Mouse (Mus musculus) embryonic facial prominence, embryonic 14.5 days (tissue): ENCODE data around the gene Ccdc124. TPM values are rescaled to one million over a fixed set of nuclear protein-coding genes. Genes with fewer than 3 reads are reported as not detected.

Experiments
- ATAC-seq: fragments of 200-750 bp; cut with Nextera tagmentation; 2 replicates; pipeline ENCODE4 v1.8.0; 2017; ENCODE audit warnings: low read depth, moderate number of reproducible peaks, moderate TSS enrichment
- DNase-seq: peaks from one replicate; pipeline ENCODE4 v3.0.0-alpha.2; 2015; ENCODE audit warnings: low spot score
- H3K27ac ChIP-seq: fragments of 300-500 bp; sonication (generic); replicated peaks from 2 replicates; pipeline ENCODE4 v1.5.1; 2014; ENCODE audit warnings: low read depth, mild to moderate bottlenecking, low read length, moderate library complexity
- H3K27me3 ChIP-seq: fragments of 300-500 bp; sonication (generic); replicated peaks from 2 replicates; pipeline ENCODE4 v1.6.1; 2014; ENCODE audit warnings: low read length; ENCODE audit not compliant: control insufficient read depth, insufficient read depth
- H3K36me3 ChIP-seq: fragments of 300-500 bp; sonication (generic); 2 replicates; pipeline ENCODE4 v1.6.1; 2014; ENCODE audit warnings: low read length, mixed read lengths; ENCODE audit not compliant: control insufficient read depth, insufficient read depth
- H3K4me1 ChIP-seq: fragments of 300-500 bp; sonication (generic); 2 replicates; pipeline ENCODE4 v1.6.1; 2014; ENCODE audit warnings: antibody characterized with exemption, low read length; ENCODE audit not compliant: control insufficient read depth, insufficient read depth
- H3K4me2 ChIP-seq: fragments of 300-500 bp; sonication (generic); 2 replicates; pipeline ENCODE4 v1.6.1; 2014; ENCODE audit warnings: low read depth, mild to moderate bottlenecking, low read length, moderate library complexity, mixed read lengths
- H3K4me3 ChIP-seq: fragments of 300-500 bp; sonication (generic); 2 replicates; pipeline ENCODE4 v1.5.1; 2014; ENCODE audit warnings: low read depth, mild to moderate bottlenecking, low read length
- H3K9ac ChIP-seq: fragments of 300-500 bp; sonication (generic); 2 replicates; pipeline ENCODE4 v1.6.1; 2014; ENCODE audit warnings: low read depth, mild to moderate bottlenecking, low read length, moderate library complexity, mixed read lengths
- H3K9me3 ChIP-seq: fragments of 300-500 bp; sonication (generic); 2 replicates; pipeline ENCODE4 v1.6.1; 2016; ENCODE audit warnings: low read length; ENCODE audit not compliant: control insufficient read depth
- whole genome bisulfite sequencing: fragments of 180-500 bp; shearing (Covaris S2); extraction: QIAGEN DNeasy Blood & Tissue Kit; methylation state at CpG from one replicate; pipeline ENCODE4 v1.1.7; 2014; 5-methylcytosine and 5-hydroxymethylcytosine counted together
- polyA plus RNA-seq: library from polyadenylated mRNA; unstranded; fragments of >200 nt; fragmentation: Nextera tagmentation; extraction: Ambion mirVana; gene quantifications from 2 replicates; pipeline ENCODE4 v1.2.1, GENCODE M21; 2014

Gene Ccdc124
- polyA plus RNA-seq, 1 experiment from 2014 or later = 87.1 TPM

DNA sequence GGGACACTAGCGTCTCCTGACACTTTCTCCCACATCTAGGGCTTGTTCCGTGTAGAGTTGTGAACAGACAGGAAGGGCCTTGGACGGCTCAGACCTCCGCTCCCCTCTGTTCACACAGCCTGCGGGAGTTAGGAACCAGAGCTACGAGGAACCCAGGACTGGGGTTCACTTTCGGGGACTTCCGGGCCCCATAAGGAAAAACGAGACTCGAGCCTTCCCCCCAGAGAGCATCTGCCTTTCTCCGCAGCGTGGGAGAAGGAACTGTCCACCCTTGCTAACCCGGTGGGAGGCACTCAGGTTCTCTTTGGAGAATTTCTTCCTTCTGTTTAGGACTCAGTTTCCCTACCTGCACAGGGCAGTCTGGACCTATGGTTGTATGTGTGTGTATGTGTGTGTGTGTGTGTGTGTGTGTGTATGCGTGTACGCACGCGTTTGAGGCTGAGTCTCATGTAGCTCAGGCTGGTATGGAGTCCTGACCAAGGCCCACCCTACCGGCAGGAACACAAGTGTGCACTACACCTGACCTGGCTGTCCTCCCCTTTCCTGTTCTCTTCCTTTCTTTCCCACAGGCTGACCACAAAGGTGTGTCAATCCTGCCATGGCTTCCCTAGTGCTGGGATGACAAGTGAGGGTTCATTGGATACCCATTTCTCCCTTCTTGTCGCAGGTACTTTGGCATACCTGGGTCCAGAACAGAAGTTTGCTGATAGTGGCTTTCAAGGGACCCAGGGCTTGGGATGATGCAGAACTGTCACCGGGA, 19.3 kb upstream of the Ccdc124 start:
- no peak overlapping the region for H3K27ac ChIP-seq
- H3K4me3 ChIP-seq = peak overlapping the region; percentile 33
- peak overlapping the region; percentile 49 for H3K4me2 ChIP-seq
- ATAC-seq (no peak), DNase-seq (no peak)
- H3K9me3 ChIP-seq = no peaks in the 10 kb centered on the region
- H3K9ac ChIP-seq = 0 out of 2 replicates have a peak overlapping the region, but pooled peaks have one; percentile 30
- peaks cover 35% of the 10 kb centered on the region for H3K36me3 ChIP-seq
- 0 out of 2 replicates have a peak, but pooled peaks cover 9% of the 10 kb centered on the region for H3K4me1 ChIP-seq
- 24% methylated on average over 20 of the region's 20 CpGs for WGBS
- H3K27me3 ChIP-seq = peaks cover 41% of the 10 kb centered on the region

GRCm38 (mm10) chr8:70892022-70892895, 18.5 kb upstream of the Ccdc124 start, which contains the start of gene Slc5a5:
Slc5a5 (minus strand) TSS chr8:70892757.
- 0 out of 2 replicates have a peak, but pooled peaks cover 9% of the 10 kb centered on the region for H3K4me1 ChIP-seq
- peak within 1 kb of the TSS; percentile 49 for H3K4me2 ChIP-seq
- H3K9ac ChIP-seq = peak within 1 kb of the TSS; percentile 30; the same call in 1 of the 2 replicates
- no peak within 1 kb of the TSS for H3K27ac ChIP-seq
- DNase-seq (no peak), ATAC-seq (no peak)
- peak within 1 kb of the TSS; percentile 33 for H3K4me3 ChIP-seq
- 5% methylated on average over 44 of the region's 80 CpGs for whole genome bisulfite sequencing
- H3K9me3 ChIP-seq = no peaks in the 10 kb centered on the region
- peaks cover 35% of the 10 kb centered on the region for H3K36me3 ChIP-seq
- H3K27me3 ChIP-seq = peaks cover 41% of the 10 kb centered on the region

DNA sequence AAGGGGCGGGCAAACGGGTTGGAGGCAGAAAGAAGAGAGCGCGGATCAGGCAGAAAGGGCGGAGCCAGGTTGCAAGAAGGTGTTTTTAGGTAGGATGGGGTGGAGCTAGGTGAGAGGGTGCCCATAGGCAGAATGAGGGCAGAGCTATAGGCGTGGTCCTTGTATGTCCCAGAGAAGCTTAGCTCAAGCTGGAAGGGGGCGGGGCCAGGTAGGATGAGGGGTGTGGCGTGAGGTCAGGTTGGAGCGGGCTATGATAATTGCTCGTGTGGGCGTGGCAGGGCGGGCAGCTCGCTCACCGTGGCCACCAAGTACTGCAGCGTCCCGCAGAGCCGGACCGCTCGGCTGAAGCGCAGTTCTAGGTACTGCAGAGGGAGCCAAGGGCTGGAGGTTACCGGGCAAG, 17.6 kb upstream of the Ccdc124 start:
- DNase-seq (peak; percentile 75), ATAC-seq (peak; percentile 34; the same call in 1 of the 2 replicates)
- no peak overlapping the region; the same call in 1 of the 2 replicates for H3K4me3 ChIP-seq
- peaks cover 34% of the 10 kb centered on the region for H3K36me3 ChIP-seq
- no peak overlapping the region for H3K9ac ChIP-seq
- 0 out of 2 replicates have a peak, but pooled peaks cover 8% of the 10 kb centered on the region for H3K4me1 ChIP-seq
- H3K9me3 ChIP-seq = no peaks in the 10 kb centered on the region
- no peak overlapping the region for H3K4me2 ChIP-seq
- no peak overlapping the region for H3K27ac ChIP-seq
- WGBS = 8% methylated on average over 13 of the region's 21 CpGs
- H3K27me3 ChIP-seq = peaks cover 41% of the 10 kb centered on the region

DNA sequence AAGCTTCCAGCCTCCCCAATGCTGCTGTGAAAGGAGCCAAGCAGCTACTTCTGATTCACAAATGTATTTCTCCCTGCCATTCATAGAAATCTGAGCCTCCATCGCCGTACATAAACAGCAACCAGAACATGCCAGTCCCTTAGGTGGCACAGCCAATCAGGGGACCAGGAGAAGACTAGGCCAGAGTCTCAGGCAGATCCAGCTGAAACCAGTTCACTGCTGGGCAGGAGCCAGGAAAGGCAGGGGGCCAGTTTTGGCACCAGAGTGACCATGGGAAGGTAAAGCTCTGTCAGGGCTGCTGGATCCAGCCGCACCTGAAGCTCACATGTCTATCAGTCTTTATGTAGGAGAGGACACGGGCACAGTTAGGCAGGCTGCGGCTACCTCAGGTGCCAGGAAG, 16.9 kb upstream of the Ccdc124 start:
- 0 out of 2 replicates have a peak, but pooled peaks cover 5% of the 10 kb centered on the region for H3K4me1 ChIP-seq
- no peak for DNase-seq
- ATAC-seq = no peak
- no peak overlapping the region for H3K4me3 ChIP-seq
- H3K9ac ChIP-seq = no peak overlapping the region
- WGBS = 89% methylated on average over 5 of the region's 5 CpGs
- peaks cover 27% of the 10 kb centered on the region for H3K36me3 ChIP-seq
- H3K9me3 ChIP-seq = no peaks in the 10 kb centered on the region
- H3K4me2 ChIP-seq = no peak overlapping the region
- peaks cover 41% of the 10 kb centered on the region for H3K27me3 ChIP-seq
- no peak overlapping the region for H3K27ac ChIP-seq

DNA sequence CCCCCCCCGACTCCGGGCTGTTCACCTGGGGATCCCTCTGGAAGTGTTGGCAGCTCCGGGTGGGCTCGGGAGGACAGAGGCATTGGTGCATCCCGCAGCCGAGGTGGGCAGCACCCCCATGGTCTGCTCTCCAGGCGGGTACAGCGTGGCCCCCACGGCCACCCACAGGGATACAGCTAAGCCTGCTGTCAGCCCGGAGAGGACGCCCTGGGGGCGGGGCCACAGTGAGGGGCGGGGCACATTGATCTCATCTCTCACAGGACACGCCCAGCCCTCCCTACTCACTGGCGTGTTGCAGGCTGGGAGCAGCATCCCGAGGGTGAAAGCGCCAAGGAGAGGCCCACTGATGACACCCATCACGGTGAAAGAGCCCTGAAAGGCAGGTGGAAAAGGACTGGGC, 13.9 kb upstream of the Ccdc124 start:
- 0% methylated on average over 6 of the region's 18 CpGs for whole genome bisulfite sequencing
- no peaks in the 10 kb centered on the region for H3K9me3 ChIP-seq
- no peak overlapping the region for H3K9ac ChIP-seq
- ATAC-seq = no peak
- 0 out of 2 replicates have a peak, but pooled peaks cover 5% of the 10 kb centered on the region for H3K4me1 ChIP-seq
- no peaks in the 10 kb centered on the region for H3K36me3 ChIP-seq
- DNase-seq = peak; percentile 39
- peaks cover 25% of the 10 kb centered on the region for H3K27me3 ChIP-seq
- no peak overlapping the region for H3K4me3 ChIP-seq
- H3K27ac ChIP-seq = no peak overlapping the region
- no peak overlapping the region for H3K4me2 ChIP-seq

GRCm38 (mm10) chr8:70885612-70886011, 11.9 kb upstream of the Ccdc124 start:
- Histone ChIP-seq H3K4me1 (peaks cover 1% of the 10 kb centered on the region; the same call in 1 of the 2 replicates), H3K27me3 (peaks cover 4% of the 10 kb centered on the region; the same call in 1 of the 2 replicates), H3K4me3 (no peak overlapping the region), H3K9me3 (no peaks in the 10 kb centered on the region), H3K9ac (no peak overlapping the region), H3K27ac (no peak overlapping the region), H3K36me3 (no peaks in the 10 kb centered on the region), H3K4me2 (no peak overlapping the region)
- DNase-seq (peak; percentile 42), ATAC-seq (no peak)
- 13% methylated on average over 12 of the region's 12 CpGs for WGBS

DNA sequence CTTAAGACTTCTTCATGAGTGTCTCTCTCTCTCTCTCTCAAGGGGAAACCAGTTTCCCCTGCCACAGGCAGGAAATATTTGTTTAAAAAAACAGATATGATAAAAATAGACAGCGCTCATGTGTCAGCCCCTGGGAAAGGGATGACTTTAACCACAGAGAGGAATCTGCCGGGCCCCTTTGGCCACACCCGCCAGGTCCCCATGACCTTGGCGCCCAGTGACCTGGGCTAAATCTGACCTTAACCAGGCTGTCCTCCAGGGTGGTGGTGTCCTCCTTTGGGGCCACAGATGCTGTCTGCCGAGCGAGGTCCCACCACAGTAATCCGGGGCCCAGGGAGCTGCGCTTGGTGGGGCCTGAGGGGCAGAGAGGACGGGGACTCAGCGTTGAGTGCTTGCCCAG, 10.9 kb upstream of the Ccdc124 start:
- no peaks in the 10 kb centered on the region for H3K27me3 ChIP-seq
- no peaks in the 10 kb centered on the region for H3K36me3 ChIP-seq
- DNase-seq = no peak
- no peak overlapping the region for H3K27ac ChIP-seq
- H3K4me3 ChIP-seq = no peak overlapping the region
- no peak overlapping the region for H3K4me2 ChIP-seq
- H3K9ac ChIP-seq = no peak overlapping the region
- no peaks in the 10 kb centered on the region for H3K9me3 ChIP-seq
- ATAC-seq = no peak
- peaks cover 7% of the 10 kb centered on the region; the same call in 1 of the 2 replicates for H3K4me1 ChIP-seq
- 89% methylated on average over 10 of the region's 10 CpGs for WGBS

DNA sequence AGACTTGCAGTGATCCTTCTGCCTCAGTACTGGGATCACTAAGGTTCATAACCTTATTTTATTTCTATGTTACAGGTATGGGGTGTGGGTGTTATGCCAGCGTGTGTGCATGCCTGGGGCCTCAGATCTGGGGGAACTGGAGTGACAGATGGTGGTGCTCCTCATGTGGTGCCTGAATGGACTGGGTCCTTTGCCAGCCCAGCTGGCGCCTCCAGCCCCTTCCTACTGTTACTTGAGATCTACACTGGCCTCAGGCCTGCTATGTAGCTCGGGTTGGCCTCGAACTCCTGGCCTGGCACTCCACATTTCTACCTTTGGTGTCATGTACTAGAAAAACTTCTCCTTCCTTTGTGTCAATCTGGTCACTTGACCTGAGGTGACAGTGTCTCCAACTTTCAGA, 10.5 kb upstream of the Ccdc124 start:
- H3K27me3 ChIP-seq = no peaks in the 10 kb centered on the region
- no peak overlapping the region for H3K4me3 ChIP-seq
- H3K4me2 ChIP-seq = no peak overlapping the region
- no peaks in the 10 kb centered on the region for H3K9me3 ChIP-seq
- WGBS = 81% methylated on average over 4 of the region's 4 CpGs
- ATAC-seq (no peak), DNase-seq (no peak)
- H3K4me1 ChIP-seq = peaks cover 7% of the 10 kb centered on the region; the same call in 1 of the 2 replicates
- H3K36me3 ChIP-seq = no peaks in the 10 kb centered on the region
- H3K27ac ChIP-seq = no peak overlapping the region
- no peak overlapping the region for H3K9ac ChIP-seq
